Mouse (Mus musculus) left cerebral cortex, postnatal 36 days (tissue): Measurements from ENCODE around the gene Ucn2. TPM values are rescaled to one million over a fixed set of nuclear protein-coding genes. Genes with fewer than 3 reads are reported as not detected.

ENCODE experiments used
- DNase-seq, 2 experiments: peaks; one replicate each; pipeline ENCODE4 v3.0.0; 2021 to 2022; ENCODE audit warnings: low spot score in 2 of 2, mixed read lengths in 1 of 2
- intact Hi-C: fragments of 180-260 bp; cut with DNase I; formaldehyde crosslinking; loops from one replicate; pipeline ENCODE4 v1.15.1; 2025
- total RNA-seq, 2 experiments: library from RNA; stranded (reverse); gene quantifications; 2 replicates each; pipeline ENCODE4 v1.2.3; 2021

Gene Ucn2
- under 1 TPM in 1 of 2 experiments, not detected in 1; 0.70 TPM for total RNA-seq

DNA sequence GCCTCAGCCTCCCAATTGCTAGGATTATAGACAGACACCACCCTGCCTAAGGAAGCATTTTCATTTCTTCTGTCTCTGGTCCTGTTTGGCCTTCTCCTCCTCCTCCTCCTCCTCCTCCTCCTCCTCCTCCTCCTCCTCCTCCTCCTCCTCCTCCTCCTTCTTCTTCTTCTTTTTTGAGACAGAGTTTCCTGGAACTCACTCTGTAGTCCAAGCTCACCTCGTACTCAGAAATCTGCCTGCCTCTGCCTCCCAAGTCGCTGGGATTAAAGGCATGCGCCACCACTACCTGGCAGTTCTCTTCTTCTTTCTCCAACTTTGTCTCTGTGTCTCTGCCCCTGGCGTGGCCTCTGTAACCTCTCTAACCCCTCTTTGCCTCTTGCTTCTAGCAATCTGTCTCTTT lies at the start of gene Ucn2:
Gene Ucn2, plus strand, starts transcription at position 301 of the 400 bp plus-strand sequence.
- no peak for DNase-seq
- intact Hi-C loops = no loop called here

GRCm38 (mm10) chr9:108936418-108937364 lies 49.1 kb upstream of the Ucn2 start, which contains the start of gene Uqcrc1:
Uqcrc1 (plus strand) TSS chr9:108936633.
- DNase-seq = peak; percentile 94
- intact Hi-C loops = loop anchor here (5.0 kb wide), 1 partner anchor 121 kb away; the partner anchor contains the start of gene Trex1

GRCm38 (mm10) chr9:108945111-108945510 lies 40.7 kb upstream of the Ucn2 start:
- DNase-seq = no peak
- intact Hi-C loops = no loop called here

GRCm38 (mm10) chr9:108945608-108946007 lies 40.2 kb upstream of the Ucn2 start:
- DNase-seq = no peak
- intact Hi-C loops = no loop called here

DNA sequence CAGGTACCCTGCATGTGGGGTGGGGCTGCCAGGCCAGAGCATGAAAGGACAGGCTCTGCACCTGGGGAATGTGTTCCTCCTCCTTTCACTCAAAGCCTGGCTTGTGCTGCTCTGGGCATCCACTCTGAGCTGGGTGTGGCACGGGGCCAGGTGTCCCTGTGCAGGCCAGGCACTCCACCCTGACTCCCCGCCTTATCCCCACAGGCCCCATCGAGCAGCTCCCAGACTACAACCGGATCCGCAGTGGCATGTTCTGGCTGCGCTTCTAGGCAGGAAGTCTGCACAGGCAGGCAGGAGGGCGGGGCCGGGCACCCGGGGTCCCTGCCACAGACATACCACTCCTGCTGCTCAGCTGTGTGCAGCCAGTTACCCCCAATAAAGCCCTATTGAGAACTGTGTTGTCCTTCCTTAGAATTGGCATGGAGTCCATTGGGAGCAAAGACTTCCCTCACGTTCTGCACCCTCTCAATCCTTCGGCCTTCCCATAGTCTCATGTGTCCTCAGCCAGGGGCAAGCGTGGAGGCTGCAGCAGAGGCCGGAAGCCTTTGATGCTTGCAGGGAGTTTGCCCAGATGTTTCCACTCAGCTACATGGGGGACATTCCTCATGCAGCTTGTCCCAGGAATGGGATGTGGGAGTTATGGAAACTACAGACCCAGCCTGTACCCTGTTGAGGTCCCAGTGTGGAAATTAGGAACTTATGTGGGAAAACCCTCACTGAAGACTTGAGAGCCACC lies 36.4 kb upstream of the Ucn2 start:
- DNase-seq = no peak
- intact Hi-C loops = no loop called here

- no peak for DNase-seq
- intact Hi-C loops = no loop called here
These were observed 35.7 kb upstream of the Ucn2 start for GRCm38 (mm10) chr9:108949967-108950728.

GRCm38 (mm10) chr9:108953081-108953636 lies 32.7 kb upstream of the Ucn2 start, which contains the start of gene Col7a1:
Col7a1 (plus strand) TSS chr9:108953586.
- DNase-seq = no peak
- intact Hi-C loops = no loop called here

GRCm38 (mm10) chr9:108955241-108955640 lies 30.6 kb upstream of the Ucn2 start:
- DNase-seq = no peak
- intact Hi-C loops = no loop called here

DNA sequence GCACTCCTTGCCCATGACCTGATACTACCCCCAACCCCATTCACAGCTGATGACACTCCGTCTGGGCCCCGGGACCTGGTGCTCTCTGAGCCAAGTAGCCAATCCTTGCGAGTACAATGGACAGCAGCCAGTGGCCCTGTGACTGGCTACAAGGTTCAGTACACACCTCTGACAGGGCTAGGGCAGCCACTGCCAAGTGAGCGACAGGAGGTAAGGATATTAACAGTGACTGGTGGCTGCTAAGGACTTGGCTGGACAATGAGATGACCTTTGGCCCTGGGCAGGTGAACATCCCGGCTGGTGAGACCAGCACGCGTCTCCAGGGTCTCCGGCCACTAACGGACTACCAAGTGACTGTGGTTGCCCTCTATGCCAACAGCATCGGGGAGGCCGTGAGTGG lies 30.0 kb upstream of the Ucn2 start:
- DNase-seq = no peak
- intact Hi-C loops = no loop called here

DNA sequence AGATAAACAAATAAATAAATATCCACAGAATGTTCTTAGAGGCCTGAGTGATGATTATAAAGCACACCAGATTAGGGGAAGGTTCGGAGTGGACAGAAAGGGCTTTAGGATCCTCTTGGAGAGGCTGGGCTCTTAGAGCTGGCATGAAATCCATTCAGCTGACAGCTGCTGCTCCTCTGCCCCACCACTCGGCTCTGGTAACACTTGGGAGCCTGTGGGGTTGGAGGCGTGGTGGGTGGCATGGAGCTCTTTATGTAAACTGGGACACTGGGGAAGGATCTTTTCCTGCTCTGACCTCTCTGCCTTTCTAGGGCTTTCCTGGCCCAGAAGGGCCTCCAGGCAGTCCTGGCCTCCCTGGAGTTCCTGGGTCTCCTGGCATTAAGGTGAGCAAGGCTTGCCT lies 22.2 kb upstream of the Ucn2 start:
- DNase-seq = no peak
- intact Hi-C loops = no loop called here

DNA sequence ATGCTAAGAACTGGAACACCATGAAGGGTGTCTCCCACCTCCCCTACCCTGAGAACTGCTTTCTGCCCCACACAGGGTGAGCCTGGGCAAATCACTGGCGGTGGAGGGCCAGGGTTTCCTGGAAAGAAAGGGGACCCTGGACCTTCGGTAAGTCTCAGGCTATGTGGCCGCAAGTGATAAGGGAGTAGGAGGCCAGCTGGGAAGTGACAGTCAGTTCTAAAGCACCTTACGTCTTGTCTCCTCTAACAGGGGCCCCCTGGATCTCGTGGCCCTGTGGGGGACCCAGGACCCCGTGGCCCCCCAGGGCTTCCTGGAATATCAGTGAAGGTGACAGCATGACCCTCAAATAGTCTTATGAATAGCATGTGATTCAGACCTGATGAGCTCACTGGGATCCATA lies 21.5 kb upstream of the Ucn2 start:
- intact Hi-C loops = no loop called here
- no peak for DNase-seq

DNA sequence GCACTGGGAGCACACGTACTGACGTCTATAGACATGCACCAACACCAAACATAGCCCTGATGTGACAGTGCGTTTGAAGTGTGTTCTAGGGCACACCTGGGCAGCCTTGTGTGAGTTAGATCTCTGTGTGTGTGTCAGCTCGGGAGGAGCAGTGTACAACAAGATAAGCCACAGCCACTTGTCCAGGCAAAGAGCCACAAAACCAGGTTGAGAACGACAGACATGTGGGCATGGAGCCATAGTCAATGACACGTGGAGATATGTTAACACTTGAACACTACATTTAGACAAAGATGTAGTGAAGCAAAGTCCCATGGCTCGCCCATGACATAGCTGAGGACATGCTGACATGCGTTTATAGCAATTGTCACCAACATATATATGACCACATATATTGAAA lies 15.2 kb upstream of the Ucn2 start:
- intact Hi-C loops = no loop called here
- no peak for DNase-seq

GRCm38 (mm10) chr9:108976483-108976882 lies 9.3 kb upstream of the Ucn2 start:
- intact Hi-C loops = no loop called here

DNA sequence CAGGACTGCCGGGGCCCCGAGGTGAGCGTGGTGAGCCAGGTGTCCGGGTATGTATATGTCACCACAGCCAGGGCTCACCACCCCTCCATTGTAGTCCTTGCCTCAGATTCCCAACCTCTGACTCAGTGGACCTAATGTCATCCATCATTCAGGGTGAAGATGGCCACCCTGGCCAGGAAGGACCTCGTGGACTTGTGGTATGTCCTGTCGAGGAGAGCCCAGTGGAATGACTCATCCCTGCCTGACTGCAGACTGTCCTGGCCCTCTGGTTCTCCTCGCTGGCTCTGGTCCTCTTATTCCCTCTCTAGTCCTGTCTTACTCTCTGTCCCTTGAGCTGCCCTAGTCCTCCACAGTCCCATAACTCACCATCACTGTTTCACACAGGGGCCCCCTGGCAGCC lies 7.8 kb upstream of the Ucn2 start:
- intact Hi-C loops = no loop called here
- no peak for DNase-seq

More at GRCm38 (mm10) chr9:108976483-108976882, 9.3 kb upstream of the Ucn2 start:
- no peak for DNase-seq

DNA sequence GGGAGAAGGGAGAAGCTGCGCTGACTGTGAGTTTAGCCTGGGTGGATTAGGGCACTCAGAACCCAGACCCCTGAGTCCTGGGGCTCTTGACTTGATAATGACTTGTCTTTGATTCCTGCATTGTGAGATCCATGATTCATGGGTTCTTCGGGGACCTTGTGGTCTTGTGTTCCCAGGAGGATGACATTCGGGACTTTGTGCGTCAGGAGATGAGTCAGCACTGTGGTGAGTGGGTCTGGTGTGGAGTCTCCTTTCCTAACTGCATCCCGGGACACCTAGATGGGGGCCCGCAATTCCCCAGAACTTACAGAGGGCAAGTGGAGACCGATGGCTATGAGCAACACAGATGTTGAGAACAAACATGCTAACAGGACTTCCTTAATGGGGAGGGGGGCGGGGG lies 3.3 kb upstream of the Ucn2 start:
- no peak for DNase-seq
- intact Hi-C loops = no loop called here

GRCm38 (mm10) chr9:108983209-108983608 lies 2.6 kb upstream of the Ucn2 start:
- intact Hi-C loops = no loop called here
- DNase-seq = no peak

DNA sequence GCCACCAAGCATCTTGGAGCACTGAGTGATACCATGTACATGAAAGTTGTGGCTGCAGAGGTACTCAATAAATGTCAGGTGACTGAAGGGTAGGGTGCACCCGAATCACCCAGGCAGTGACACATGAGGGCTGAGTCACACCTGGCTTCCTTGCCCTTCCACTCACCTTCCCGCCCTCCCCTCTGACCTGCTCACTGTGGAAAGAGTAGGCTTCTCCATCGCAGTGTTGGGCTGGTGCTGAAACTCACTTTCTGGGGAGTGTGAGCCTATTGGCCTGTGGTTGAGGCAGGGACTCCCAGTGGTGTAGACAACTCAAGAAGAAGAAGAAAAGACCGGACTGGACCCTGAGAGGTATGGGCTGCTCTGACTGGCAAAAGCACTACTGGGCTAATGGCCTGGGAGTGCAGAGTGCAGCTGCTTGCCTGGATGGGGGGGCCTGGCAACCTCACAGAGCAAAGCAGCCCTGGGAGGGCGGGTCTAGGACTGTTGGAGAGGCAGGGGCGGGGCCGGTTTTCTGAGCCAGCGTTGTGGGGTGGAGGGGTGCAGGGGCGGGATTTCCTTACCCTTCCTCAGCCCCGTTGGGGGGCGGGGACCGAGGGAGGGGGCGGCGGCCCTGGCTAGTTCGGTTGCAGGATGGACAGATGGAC lies 2.0 kb downstream of the Ucn2 start:
- DNase-seq = no peak
- intact Hi-C loops = no loop called here

DNA sequence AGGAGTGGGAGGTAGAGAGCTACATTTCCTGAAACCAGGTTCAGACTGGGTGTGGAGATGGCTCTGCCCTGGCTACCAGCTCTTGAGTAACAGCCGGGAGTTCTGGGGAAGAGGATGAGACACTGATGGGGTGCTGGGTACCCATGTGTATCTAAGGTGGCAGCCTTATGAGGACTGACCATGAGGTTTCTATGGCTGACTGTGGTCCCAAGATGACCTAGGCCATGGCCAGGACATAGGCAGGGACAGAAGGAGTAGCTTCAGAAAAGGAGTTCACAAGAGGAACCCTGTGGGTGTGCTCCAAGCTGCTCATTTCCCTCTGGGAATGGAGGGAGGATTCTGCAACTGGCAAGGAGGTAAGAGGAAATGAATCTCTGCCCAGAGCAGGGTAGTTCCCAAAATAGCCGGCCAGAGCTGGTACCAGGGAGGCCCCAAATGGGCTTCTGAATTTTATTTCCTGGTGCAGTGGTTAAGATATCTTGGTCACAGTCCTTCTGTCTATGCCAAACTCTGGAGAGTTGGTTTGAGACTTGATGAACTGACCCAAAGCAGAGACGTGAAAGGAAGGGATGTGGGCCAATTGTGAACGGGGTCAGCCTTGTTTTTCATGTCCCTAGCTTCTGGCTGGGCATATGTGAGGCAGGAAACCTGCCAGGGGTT lies 4.1 kb downstream of the Ucn2 start:
- intact Hi-C loops = no loop called here
- peak in 1 of 2 experiments; percentile 15 for DNase-seq

- intact Hi-C loops = no loop called here
- DNase-seq = no peak
These were observed 4.6 kb downstream of the Ucn2 start for GRCm38 (mm10) chr9:108990462-108990820.
